Mouse (Mus musculus) heart, embryonic 10.5 days (tissue): Measurements from ENCODE around the gene Gm10521. TPM values are rescaled to one million over a fixed set of nuclear protein-coding genes. Genes with fewer than 3 reads are reported as not detected.

ENCODE experiments used
- DNase-seq: peaks from one replicate; pipeline ENCODE4 v3.0.0-alpha.2; 2017; ENCODE audit warnings: low spot score
- H3K27ac ChIP-seq: fragments of 300-500 bp; sonication (generic); 2 replicates; pipeline ENCODE4 v1.5.1; 2016; ENCODE audit warnings: mild to moderate bottlenecking
- H3K27me3 ChIP-seq: fragments of 300-500 bp; sonication (generic); 2 replicates; pipeline ENCODE4 v1.6.1; 2016; ENCODE audit warnings: mild to moderate bottlenecking; ENCODE audit not compliant: poor library complexity, insufficient read depth, severe bottlenecking
- H3K36me3 ChIP-seq: fragments of 300-500 bp; sonication (generic); 2 replicates; pipeline ENCODE4 v1.6.1; 2016; ENCODE audit warnings: mild to moderate bottlenecking, moderate library complexity
- H3K4me1 ChIP-seq: fragments of 300-500 bp; sonication (generic); 2 replicates; pipeline ENCODE4 v1.6.1; 2016; ENCODE audit warnings: mild to moderate bottlenecking
- H3K4me3 ChIP-seq: fragments of 300-500 bp; sonication (generic); 2 replicates; pipeline ENCODE4 v1.5.1; 2016; ENCODE audit warnings: mild to moderate bottlenecking, moderate library complexity
- H3K9me3 ChIP-seq: fragments of 300-500 bp; sonication (generic); 2 replicates; pipeline ENCODE4 v1.6.1; 2016; ENCODE audit warnings: mild to moderate bottlenecking, moderate library complexity
- WGBS: fragments of 180-500 bp; shearing (Covaris S2); methylation state at CpG from one replicate; pipeline ENCODE4 v1.1.7; 2016; 5-methylcytosine and 5-hydroxymethylcytosine counted together
- polyA plus RNA-seq: library from polyadenylated mRNA; unstranded; fragments of >200 nt; fragmentation: Nextera tagmentation; extraction: Ambion mirVana; gene quantifications from 2 replicates; pipeline ENCODE4 v1.2.1, GENCODE M21; 2016

The Gm10521 gene
- polyA plus RNA-seq, 1 experiment from 2014 or later: not detected

- 71% methylated on average over 9 of the region's 9 CpGs for WGBS
- H3K4me3 ChIP-seq: no peak overlapping the region
- H3K36me3 ChIP-seq: no peaks in the 10 kb centered on the region
- H3K27me3 ChIP-seq: no peaks in the 10 kb centered on the region
- DNase-seq: no peak
- H3K4me1 ChIP-seq: no peaks in the 10 kb centered on the region
- H3K27ac ChIP-seq: no peak overlapping the region
- no peaks in the 10 kb centered on the region for H3K9me3 ChIP-seq
Observed at GRCm38 (mm10) chr1:171920989-171921621, 25.6 kb downstream of the Gm10521 start.

DNA sequence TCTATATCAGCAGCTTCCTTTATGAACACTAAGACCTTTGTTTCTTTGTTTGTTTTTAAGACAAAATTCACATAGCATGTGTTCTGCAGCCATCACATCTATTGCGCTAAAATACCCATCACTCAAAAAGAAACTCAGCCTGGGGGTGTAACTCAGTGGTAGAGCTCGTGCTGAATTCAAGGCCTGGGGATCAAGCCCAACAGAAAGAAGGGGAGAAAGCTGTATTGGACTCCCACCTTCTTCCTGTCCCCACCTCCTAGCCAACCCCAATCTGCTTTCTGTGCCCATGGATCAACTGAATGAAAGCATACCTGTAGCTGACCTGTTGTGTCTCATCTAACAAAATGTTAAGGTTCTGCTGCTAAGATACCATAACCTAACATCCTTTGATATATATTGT lies 26.2 kb downstream of the Gm10521 start:
- Histone ChIP-seq H3K27ac (no peak overlapping the region), H3K9me3 (no peaks in the 10 kb centered on the region), H3K27me3 (no peaks in the 10 kb centered on the region), H3K4me1 (no peaks in the 10 kb centered on the region), H3K4me3 (no peak overlapping the region), H3K36me3 (no peaks in the 10 kb centered on the region)
- 76% methylated on average over 2 of the region's 2 CpGs for WGBS
- DNase-seq: no peak

GRCm38 (mm10) chr1:171922844-171923243 lies 27.4 kb downstream of the Gm10521 start:
- WGBS: 89% methylated on average over 5 of the region's 5 CpGs
- DNase-seq: no peak
- Histone ChIP-seq H3K36me3 (no peaks in the 10 kb centered on the region), H3K9me3 (no peaks in the 10 kb centered on the region), H3K4me1 (no peaks in the 10 kb centered on the region), H3K27me3 (no peaks in the 10 kb centered on the region), H3K4me3 (no peak overlapping the region), H3K27ac (no peak overlapping the region)

DNA sequence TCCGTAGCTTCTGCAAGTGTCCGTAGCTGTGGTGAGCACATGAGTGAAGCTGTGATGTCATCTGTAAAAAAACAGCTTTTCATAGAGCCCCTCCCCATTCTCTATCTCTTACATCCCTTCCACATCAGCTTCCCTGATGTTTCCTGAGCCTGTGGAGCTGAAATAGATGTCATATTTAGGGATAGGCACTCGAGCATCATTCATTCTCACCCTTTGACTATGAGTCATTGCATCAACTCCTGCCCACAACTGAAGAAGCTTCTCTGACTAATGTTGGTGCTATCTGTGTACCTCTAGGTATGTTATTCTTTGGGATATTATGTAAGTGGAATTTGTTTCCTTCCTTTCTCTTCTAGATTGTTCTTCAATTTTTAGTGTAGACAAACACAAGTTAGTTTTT lies 29.4 kb downstream of the Gm10521 start:
- WGBS: 68% methylated on average over 3 of the region's 3 CpGs
- no peak overlapping the region for H3K27ac ChIP-seq
- DNase-seq: no peak
- no peaks in the 10 kb centered on the region for H3K4me1 ChIP-seq
- no peaks in the 10 kb centered on the region for H3K9me3 ChIP-seq
- H3K4me3 ChIP-seq: no peak overlapping the region
- no peaks in the 10 kb centered on the region for H3K36me3 ChIP-seq
- no peaks in the 10 kb centered on the region for H3K27me3 ChIP-seq

GRCm38 (mm10) chr1:171933851-171934250 lies 38.4 kb downstream of the Gm10521 start:
- Histone ChIP-seq H3K9me3 (no peaks in the 10 kb centered on the region), H3K27ac (no peak overlapping the region), H3K36me3 (no peaks in the 10 kb centered on the region), H3K4me1 (no peaks in the 10 kb centered on the region), H3K27me3 (no peaks in the 10 kb centered on the region), H3K4me3 (no peak overlapping the region)
- no peak for DNase-seq
- WGBS: 23% methylated on average over 3 of the region's 3 CpGs

- H3K4me1 ChIP-seq: no peaks in the 10 kb centered on the region
- no peaks in the 10 kb centered on the region for H3K27me3 ChIP-seq
- DNase-seq: no peak
- H3K36me3 ChIP-seq: no peaks in the 10 kb centered on the region
- no peak overlapping the region for H3K4me3 ChIP-seq
- no peak overlapping the region for H3K27ac ChIP-seq
- 66% methylated on average over 14 of the region's 14 CpGs for WGBS
- no peaks in the 10 kb centered on the region for H3K9me3 ChIP-seq
Observed at GRCm38 (mm10) chr1:171938952-171939948, 43.8 kb downstream of the Gm10521 start.

GRCm38 (mm10) chr1:171940626-171941025 lies 45.2 kb downstream of the Gm10521 start:
- 72% methylated on average over 6 of the region's 6 CpGs for WGBS
- H3K36me3 ChIP-seq: no peaks in the 10 kb centered on the region
- H3K4me1 ChIP-seq: no peaks in the 10 kb centered on the region
- no peak for DNase-seq
- H3K27me3 ChIP-seq: no peaks in the 10 kb centered on the region
- no peak overlapping the region for H3K27ac ChIP-seq
- no peak overlapping the region for H3K4me3 ChIP-seq
- no peaks in the 10 kb centered on the region for H3K9me3 ChIP-seq

GRCm38 (mm10) chr1:171946447-171946995 lies 51.1 kb downstream of the Gm10521 start:
- Histone ChIP-seq H3K36me3 (no peaks in the 10 kb centered on the region), H3K4me1 (no peaks in the 10 kb centered on the region), H3K27me3 (no peaks in the 10 kb centered on the region), H3K4me3 (no peak overlapping the region), H3K9me3 (no peaks in the 10 kb centered on the region), H3K27ac (no peak overlapping the region)
- no peak for DNase-seq
- WGBS: 63% methylated on average over 6 of the region's 6 CpGs

Other genes with a start within 250 kb of the Gm10521 start
- not detected in 2 replicates for gene Slamf7, start 242.6 kb upstream of the Gm10521 start, polyA plus RNA-seq
- 0.25 TPM in 1 of 2 replicates, not detected in the other for gene Cd48, start 213.7 kb upstream of the Gm10521 start, polyA plus RNA-seq
- 0.26 and 0.36 TPM in 2 replicates for gene Slamf1, start 128.5 kb upstream of the Gm10521 start, polyA plus RNA-seq
- gene Cd84, start 56.0 kb upstream of the Gm10521 start, polyA plus RNA-seq: 0.34 and 0.48 TPM in 2 replicates
- 0.08 TPM in 1 of 2 replicates, not detected in the other for gene Slamf6, start 21.9 kb downstream of the Gm10521 start, polyA plus RNA-seq
- gene Vangl2, start 132.8 kb downstream of the Gm10521 start, polyA plus RNA-seq: 12.8 and 16.0 TPM in 2 replicates
- 0.09 TPM in 1 of 2 replicates, not detected in the other for gene Nhlh1, start 161.9 kb downstream of the Gm10521 start, polyA plus RNA-seq
- gene Copa, start 186.9 kb downstream of the Gm10521 start, polyA plus RNA-seq: 188 and 218 TPM in 2 replicates
- 107 and 124 TPM in 2 replicates for gene Ncstn, start 187.1 kb downstream of the Gm10521 start, polyA plus RNA-seq
- 154 and 161 TPM in 2 replicates for gene Pex19, start 231.1 kb downstream of the Gm10521 start, polyA plus RNA-seq